Mouse (Mus musculus) liver, postnatal 0 days (tissue): ENCODE data around the gene Gm3417. TPM values are rescaled to one million over a fixed set of nuclear protein-coding genes. Genes with fewer than 3 reads are reported as not detected.
A peak's percentile ranks its signal among the peaks of the same experiment; 100 is the strongest.
"Not testable (repeated sequence)": the region's sequence is repeated elsewhere in the genome, so short reads cannot be mapped to it uniquely, and the experiment has no call there.

ENCODE experiments used
- ATAC-seq: fragments of 200-750 bp; cut with Nextera tagmentation; 2 replicates; pipeline ENCODE4 v1.8.0; 2017; ENCODE audit warnings: mild to moderate bottlenecking, moderate library complexity
- DNase-seq: peaks from one replicate; pipeline ENCODE4 v3.0.0-alpha.2; 2016
- H3K27ac ChIP-seq: fragments of 300-500 bp; sonication (generic); 2 replicates; pipeline ENCODE4 v1.5.1; 2014; ENCODE audit warnings: antibody characterized with exemption, moderate library complexity, mild to moderate bottlenecking, low read depth
- H3K27me3 ChIP-seq: fragments of 300-500 bp; sonication (generic); 2 replicates; pipeline ENCODE4 v1.6.1; 2014; ENCODE audit warnings: low read length, control low read depth, mixed read lengths; ENCODE audit not compliant: insufficient read depth
- H3K36me3 ChIP-seq: fragments of 300-500 bp; sonication (generic); replicated peaks from 2 replicates; pipeline ENCODE4 v1.6.1; 2014; ENCODE audit warnings: mild to moderate bottlenecking, control low read depth, low read length, moderate library complexity, mixed read lengths; ENCODE audit not compliant: insufficient read depth
- H3K4me1 ChIP-seq: fragments of 300-500 bp; sonication (generic); 2 replicates; pipeline ENCODE4 v1.6.1; 2014; ENCODE audit warnings: antibody characterized with exemption, mild to moderate bottlenecking, control low read depth; ENCODE audit not compliant: insufficient read depth
- H3K4me2 ChIP-seq: fragments of 300-500 bp; sonication (generic); 2 replicates; pipeline ENCODE4 v1.6.1; 2014; ENCODE audit warnings: low read depth, mild to moderate bottlenecking, low read length, moderate library complexity, mixed read lengths
- H3K4me3 ChIP-seq: fragments of 300-500 bp; sonication (generic); 2 replicates; pipeline ENCODE4 v1.5.1; 2014; ENCODE audit warnings: low read depth, low read length
- H3K9ac ChIP-seq: fragments of 300-500 bp; sonication (generic); replicated peaks from 2 replicates; pipeline ENCODE4 v1.6.1; 2014; ENCODE audit warnings: mild to moderate bottlenecking, moderate library complexity
- H3K9me3 ChIP-seq: fragments of 300-500 bp; sonication (generic); 2 replicates; pipeline ENCODE4 v1.6.1; 2016; ENCODE audit warnings: mild to moderate bottlenecking, control low read depth, low read length, mixed read lengths
- WGBS: fragments of 180-500 bp; shearing (Covaris S2); extraction: QIAGEN DNeasy Blood & Tissue Kit; methylation state at CpG from one replicate; pipeline ENCODE4 v1.1.7; 2014; ENCODE audit not compliant: insufficient replicate concordance; 5-methylcytosine and 5-hydroxymethylcytosine counted together
- polyA plus RNA-seq: library from polyadenylated mRNA; unstranded; fragments of >200 nt; fragmentation: Nextera tagmentation; extraction: Ambion mirVana; gene quantifications from 2 replicates; pipeline ENCODE4 v1.2.1, GENCODE M21; 2015

Gene Gm3417
- polyA plus RNA-seq, 1 experiment from 2014 or later: 1.9 TPM

GRCm38 (mm10) chr17:14993139-14993832, 14.7 kb upstream of the Gm3417 start:
- H3K9me3 ChIP-seq, H3K36me3 ChIP-seq, H3K27ac ChIP-seq, H3K4me2 ChIP-seq, DNase-seq, H3K4me1 ChIP-seq, H3K27me3 ChIP-seq, H3K4me3 ChIP-seq, H3K9ac ChIP-seq: not testable (repeated sequence)
- ATAC-seq: peak; percentile 53
- WGBS: no CpG with 5 or more reads among the region's 47 CpGs

GRCm38 (mm10) chr17:14992522-14993138, 14.0 kb upstream of the Gm3417 start:
- H3K4me3 ChIP-seq, H3K9me3 ChIP-seq, H3K4me1 ChIP-seq, H3K27me3 ChIP-seq, H3K27ac ChIP-seq, H3K9ac ChIP-seq, H3K36me3 ChIP-seq, H3K4me2 ChIP-seq, DNase-seq: not testable (repeated sequence)
- peak; percentile 80 for ATAC-seq
- WGBS: no CpG with 5 or more reads among the region's 98 CpGs

- not testable (repeated sequence) for H3K27ac ChIP-seq, H3K27me3 ChIP-seq, H3K9ac ChIP-seq, H3K36me3 ChIP-seq, H3K9me3 ChIP-seq, H3K4me1 ChIP-seq, ATAC-seq, DNase-seq, H3K4me2 ChIP-seq, H3K4me3 ChIP-seq
- 78% methylated on average over 4 of the region's 5 CpGs for WGBS
Observed at GRCm38 (mm10) chr17:14990116-14990702, 11.6 kb upstream of the Gm3417 start.

GRCm38 (mm10) chr17:14977718-14978361, 750 bp downstream of the Gm3417 start:
- not testable (repeated sequence) for H3K36me3 ChIP-seq, H3K4me3 ChIP-seq, H3K27ac ChIP-seq, H3K4me2 ChIP-seq, H3K9ac ChIP-seq, DNase-seq, H3K27me3 ChIP-seq, H3K4me1 ChIP-seq, H3K9me3 ChIP-seq
- peak; percentile 43 for ATAC-seq
- under 1% methylated on average over 4 of the region's 7 CpGs for WGBS

GRCm38 (mm10) chr17:14968373-14968913, 10.1 kb downstream of the Gm3417 start:
- H3K4me3 ChIP-seq, H3K36me3 ChIP-seq, H3K27ac ChIP-seq, H3K9ac ChIP-seq, H3K4me1 ChIP-seq, H3K27me3 ChIP-seq, H3K4me2 ChIP-seq, H3K9me3 ChIP-seq, DNase-seq: not testable (repeated sequence)
- WGBS: no CpG with 5 or more reads among the region's 6 CpGs
- ATAC-seq: peak; percentile 80

GRCm38 (mm10) chr17:14961557-14962154, 16.9 kb downstream of the Gm3417 start:
- not testable (repeated sequence) for H3K4me1 ChIP-seq, H3K4me2 ChIP-seq, H3K9ac ChIP-seq, H3K27me3 ChIP-seq, H3K36me3 ChIP-seq, H3K9me3 ChIP-seq, DNase-seq, H3K27ac ChIP-seq, H3K4me3 ChIP-seq
- peak; percentile 61 for ATAC-seq
- whole genome bisulfite sequencing: no CpG with 5 or more reads among the region's 44 CpGs

GRCm38 (mm10) chr17:14960951-14961556, 17.5 kb downstream of the Gm3417 start, which contains the start of gene Phf10:
Gene Phf10 (minus strand): TSS chr17:14961273.
- H3K4me1 ChIP-seq, H3K9me3 ChIP-seq, H3K27me3 ChIP-seq: not testable (repeated sequence)
- Histone ChIP-seq H3K36me3 (peaks cover 12% of the 10 kb centered on the region), H3K4me3 (peak within 1 kb of the TSS; percentile 79), H3K4me2 (peak within 1 kb of the TSS; percentile 93), H3K9ac (peak within 1 kb of the TSS; percentile 93), H3K27ac (peak within 1 kb of the TSS; percentile 92)
- DNase-seq (peak; percentile 55), ATAC-seq (peak; percentile 86)
- under 1% methylated on average over 41 of the region's 100 CpGs for WGBS
